Mouse (Mus musculus): ENCODE data around the gene Olfr235. TPM values are rescaled to one million over a fixed set of nuclear protein-coding genes. Genes with fewer than 3 reads are reported as not detected.
"Not testable (repeated sequence)": the region's sequence is repeated elsewhere in the genome, so short reads cannot be mapped to it uniquely, and the experiment has no call there.

The Olfr235 gene
- polyA plus RNA-seq (2016; fragmentation: Nextera tagmentation; extraction: Ambion mirVana) = not detected in 2 replicates

DNA sequence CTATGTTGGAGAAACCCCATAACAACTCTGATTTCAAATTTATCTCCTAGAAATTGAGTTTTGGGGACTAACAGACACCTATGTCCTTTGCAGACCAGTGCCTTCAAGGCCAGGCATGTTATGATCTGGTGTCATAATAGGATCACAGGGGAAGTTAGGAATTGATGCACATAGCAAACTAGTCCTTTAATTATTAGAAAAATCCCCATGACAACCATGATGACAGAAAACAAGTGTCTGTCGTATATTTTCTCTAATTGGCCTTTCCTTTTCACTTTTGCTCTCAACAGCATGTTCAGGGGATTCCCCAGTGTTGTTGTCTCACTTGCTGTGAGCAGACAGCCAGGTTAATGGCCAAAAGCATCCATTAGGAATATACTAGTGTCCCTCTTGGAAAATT, at the start of gene Olfr235:
Olfr235 (plus strand) TSS at position 301 of the 400 bp plus-strand sequence.
- Histone ChIP-seq H3K4me3 (no peak within 1 kb of the TSS), H3K9me3 (no peaks in the 10 kb centered on the region), H3K36me3 (replicated peaks) (no peaks in the 10 kb centered on the region), H3K27ac (replicated peaks) (no peak within 1 kb of the TSS), H3K27me3 (replicated peaks; ENCODE audit: low read depth, poor library complexity, severe bottlenecking) (no peaks in the 10 kb centered on the region), H3K4me1 (no peaks in the 10 kb centered on the region)
- DNase-seq (ENCODE audit: low spot score) = no peak
- WGBS = 58% methylated on average over 1 of the region's 1 CpGs

DNA sequence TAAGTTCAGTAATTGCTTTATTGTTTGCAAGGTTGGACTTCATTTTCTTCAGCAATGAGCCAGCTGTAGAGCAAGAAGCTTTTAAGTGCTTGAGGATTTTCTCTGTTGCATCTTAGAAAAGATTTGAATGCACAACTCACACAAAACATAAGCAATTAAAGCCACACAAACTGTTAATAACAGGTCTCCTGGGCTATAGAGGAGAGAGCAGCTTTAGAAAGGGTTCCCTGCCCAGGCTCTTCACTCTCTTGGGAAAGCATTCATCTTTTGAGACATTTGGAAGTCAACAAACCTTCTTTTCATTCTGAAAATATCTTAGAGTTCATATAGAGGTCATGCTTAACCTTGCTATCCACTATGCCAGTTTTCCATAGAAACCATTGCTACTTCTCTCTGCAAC, 28.3 kb upstream of the Olfr235 start, which contains the start of gene Olfr1432:
Olfr1432 (minus strand) TSS at position 101 of the 400 bp plus-strand sequence.
- H3K4me3 ChIP-seq; DNase-seq (ENCODE audit: low spot score); H3K27me3 ChIP-seq (replicated peaks; ENCODE audit: low read depth, poor library complexity, severe bottlenecking); H3K36me3 ChIP-seq (replicated peaks); H3K27ac ChIP-seq (replicated peaks); H3K9me3 ChIP-seq; H3K4me1 ChIP-seq: not testable (repeated sequence)

DNA sequence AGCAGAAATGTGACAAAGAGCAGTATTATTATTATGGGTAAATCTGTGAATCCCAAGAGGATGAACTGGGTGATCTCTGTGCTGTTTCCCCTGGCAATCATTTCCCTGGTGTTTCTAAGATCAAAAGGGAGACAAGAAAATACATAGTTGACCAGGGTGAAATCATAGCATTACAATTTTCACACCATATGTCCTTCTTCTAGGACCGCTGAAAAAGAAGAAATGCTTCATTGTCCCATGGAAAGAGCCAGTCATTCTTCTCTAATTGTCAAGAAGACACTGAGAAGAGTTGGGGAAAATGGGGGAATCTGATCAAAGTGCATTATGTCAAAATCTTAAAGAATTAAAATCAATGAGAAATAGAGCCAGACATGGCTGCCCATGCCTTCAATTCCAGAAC, 19.3 kb upstream of the Olfr235 start, which contains the start of gene Olfr262:
Olfr262 (minus strand) TSS at position 101 of the 400 bp plus-strand sequence.
- 81% methylated on average over 1 of the region's 1 CpGs for WGBS

DNA sequence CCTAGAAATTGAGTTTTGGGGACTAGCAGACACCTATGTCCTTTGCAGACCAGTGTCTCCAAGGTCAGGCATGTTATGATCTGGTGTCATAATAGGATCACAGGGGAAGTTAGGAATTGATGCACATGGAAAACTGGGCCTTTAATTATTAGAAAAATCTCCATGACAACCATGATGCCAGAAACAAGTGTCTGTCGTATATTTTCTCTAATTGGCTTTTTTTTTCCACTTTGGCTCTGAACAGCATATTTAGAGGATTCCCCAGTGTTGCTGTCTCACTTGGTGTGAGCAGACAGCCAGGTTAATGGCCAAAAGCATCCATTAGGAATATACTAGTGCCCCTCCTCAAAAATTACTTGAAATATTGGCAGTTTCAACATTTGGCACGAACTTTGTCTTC, 18.7 kb downstream of the Olfr235 start, which contains the start of gene Olfr1434:
Olfr1434 (plus strand) TSS at position 301 of the 400 bp plus-strand sequence.
- 76% methylated on average over 2 of the region's 2 CpGs for WGBS

More for the DNA sequence above, 19.3 kb upstream of the Olfr235 start, which contains the start of gene Olfr262:
- no peaks in the 10 kb centered on the region for H3K9me3 ChIP-seq
- H3K27ac ChIP-seq (replicated peaks) = no peak within 1 kb of the TSS
- H3K36me3 ChIP-seq (replicated peaks) = no peaks in the 10 kb centered on the region
- H3K27me3 ChIP-seq (replicated peaks; ENCODE audit: low read depth, poor library complexity, severe bottlenecking) = no peaks in the 10 kb centered on the region
- no peak for DNase-seq (ENCODE audit: low spot score)
- H3K4me1 ChIP-seq = no peaks in the 10 kb centered on the region
- no peak within 1 kb of the TSS for H3K4me3 ChIP-seq

DNA sequence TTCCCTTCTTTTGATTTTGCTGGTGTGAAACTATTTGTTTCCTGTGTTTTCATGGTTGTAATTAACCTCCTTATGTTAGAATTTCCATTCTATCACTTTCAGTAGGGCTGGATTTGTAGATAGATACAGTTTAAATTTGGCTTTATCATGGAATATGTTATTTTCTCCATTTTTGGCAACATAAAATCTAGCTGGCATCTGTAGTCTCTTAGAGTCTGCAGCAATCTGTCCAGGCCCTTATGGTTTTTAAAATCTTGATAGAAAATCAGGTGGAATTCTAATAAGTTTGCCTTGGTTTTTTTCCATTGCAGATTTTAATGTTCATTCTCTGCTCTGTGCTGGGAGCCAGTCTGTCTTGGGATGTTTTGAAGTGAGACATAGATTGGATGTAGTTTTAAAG, 32.1 kb downstream of the Olfr235 start:
- no peaks in the 10 kb centered on the region for H3K9me3 ChIP-seq
- no peaks in the 10 kb centered on the region for H3K4me1 ChIP-seq
- H3K27ac ChIP-seq (replicated peaks) = no peak overlapping the region
- no peaks in the 10 kb centered on the region for H3K36me3 ChIP-seq (replicated peaks)
- no peak overlapping the region for H3K4me3 ChIP-seq
- DNase-seq (ENCODE audit: low spot score) = no peak
- no peaks in the 10 kb centered on the region for H3K27me3 ChIP-seq (replicated peaks; ENCODE audit: low read depth, poor library complexity, severe bottlenecking)

More for the DNA sequence above, 18.7 kb downstream of the Olfr235 start, which contains the start of gene Olfr1434:
- DNase-seq (ENCODE audit: low spot score) = no peak
- Histone ChIP-seq H3K27ac (replicated peaks) (no peak within 1 kb of the TSS), H3K4me3 (no peak within 1 kb of the TSS), H3K27me3 (replicated peaks; ENCODE audit: low read depth, poor library complexity, severe bottlenecking) (no peaks in the 10 kb centered on the region), H3K4me1 (no peaks in the 10 kb centered on the region), H3K36me3 (replicated peaks) (no peaks in the 10 kb centered on the region), H3K9me3 (no peaks in the 10 kb centered on the region)

DNA sequence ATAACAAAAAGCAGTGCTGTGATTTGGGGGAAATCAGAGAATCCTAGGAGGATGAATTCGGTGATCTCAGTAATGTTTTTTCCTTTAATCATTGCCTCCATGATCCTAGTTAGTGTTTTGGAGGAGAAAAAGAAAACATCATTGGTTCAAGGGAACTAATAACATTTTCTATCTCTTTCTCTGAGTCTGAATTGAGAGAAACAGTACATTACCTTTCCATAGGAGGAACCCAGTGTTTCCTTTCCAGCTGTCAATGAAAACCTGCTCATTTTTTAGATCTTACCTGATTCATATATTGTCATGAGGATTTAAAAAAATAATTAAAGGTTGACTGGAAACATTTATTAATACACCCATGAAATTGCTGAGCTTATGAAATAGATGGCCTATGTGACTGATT, 38.2 kb downstream of the Olfr235 start, which contains the start of gene Olfr1436:
Olfr1436 (minus strand) TSS at position 101 of the 400 bp plus-strand sequence.
- H3K9me3 ChIP-seq = not testable (repeated sequence)
- WGBS = 84% methylated on average over 1 of the region's 1 CpGs

More for the DNA sequence above, 38.2 kb downstream of the Olfr235 start, which contains the start of gene Olfr1436:
- not testable (repeated sequence) for H3K4me1 ChIP-seq; H3K27me3 ChIP-seq (replicated peaks; ENCODE audit: low read depth, poor library complexity, severe bottlenecking); DNase-seq (ENCODE audit: low spot score); H3K4me3 ChIP-seq; H3K36me3 ChIP-seq (replicated peaks); H3K27ac ChIP-seq (replicated peaks)

Other genes starting within 250 kb of the Olfr235 start
- 0.04 and 0.09 TPM in 2 replicates for gene Olfr1423, start 219.7 kb upstream of the Olfr235 start, polyA plus RNA-seq (2016; fragmentation: Nextera tagmentation; extraction: Ambion mirVana)
- gene Olfr1424, start 198.3 kb upstream of the Olfr235 start, polyA plus RNA-seq (2016; fragmentation: Nextera tagmentation; extraction: Ambion mirVana) = not detected in 2 replicates
- not detected in 2 replicates for gene Olfr1425, start 183.3 kb upstream of the Olfr235 start, polyA plus RNA-seq (2016; fragmentation: Nextera tagmentation; extraction: Ambion mirVana)
- not detected in 2 replicates for gene Olfr1426, start 169.0 kb upstream of the Olfr235 start, polyA plus RNA-seq (2016; fragmentation: Nextera tagmentation; extraction: Ambion mirVana)
- gene Olfr1427, start 157.7 kb upstream of the Olfr235 start, polyA plus RNA-seq (2016; fragmentation: Nextera tagmentation; extraction: Ambion mirVana) = not detected in 2 replicates
- gene Olfr1428, start 145.1 kb upstream of the Olfr235 start, polyA plus RNA-seq (2016; fragmentation: Nextera tagmentation; extraction: Ambion mirVana) = not detected in 2 replicates
- gene Olfr76, start 137.8 kb upstream of the Olfr235 start, polyA plus RNA-seq (2016; fragmentation: Nextera tagmentation; extraction: Ambion mirVana) = not detected in 2 replicates
- gene Olfr1555-ps1, start 90.9 kb upstream of the Olfr235 start, polyA plus RNA-seq (2016; fragmentation: Nextera tagmentation; extraction: Ambion mirVana) = not detected in 2 replicates
- gene Olfr1431, start 60.4 kb upstream of the Olfr235 start, polyA plus RNA-seq (2016; fragmentation: Nextera tagmentation; extraction: Ambion mirVana) = not detected in 2 replicates
- not detected in 2 replicates for gene Olfr1432, start 28.4 kb upstream of the Olfr235 start, polyA plus RNA-seq (2016; fragmentation: Nextera tagmentation; extraction: Ambion mirVana)
- not detected in 2 replicates for gene Olfr262, start 19.4 kb upstream of the Olfr235 start, polyA plus RNA-seq (2016; fragmentation: Nextera tagmentation; extraction: Ambion mirVana)
- gene Olfr1434, start 18.8 kb downstream of the Olfr235 start, polyA plus RNA-seq (2016; fragmentation: Nextera tagmentation; extraction: Ambion mirVana) = not detected in 2 replicates
- gene Olfr1436, start 38.1 kb downstream of the Olfr235 start, polyA plus RNA-seq (2016; fragmentation: Nextera tagmentation; extraction: Ambion mirVana) = not detected in 2 replicates
- gene Olfr1437, start 64.1 kb downstream of the Olfr235 start, polyA plus RNA-seq (2016; fragmentation: Nextera tagmentation; extraction: Ambion mirVana) = not detected in 2 replicates
- gene Olfr1438-ps1, start 74.9 kb downstream of the Olfr235 start, polyA plus RNA-seq (2016; fragmentation: Nextera tagmentation; extraction: Ambion mirVana) = not detected in 2 replicates
- gene Olfr1440, start 126.2 kb downstream of the Olfr235 start, polyA plus RNA-seq (2016; fragmentation: Nextera tagmentation; extraction: Ambion mirVana) = not detected in 2 replicates
- not detected in 2 replicates for gene Olfr1441, start 156.4 kb downstream of the Olfr235 start, polyA plus RNA-seq (2016; fragmentation: Nextera tagmentation; extraction: Ambion mirVana)
- not detected in 2 replicates for gene Pfpl, start 166.9 kb downstream of the Olfr235 start, polyA plus RNA-seq (2016; fragmentation: Nextera tagmentation; extraction: Ambion mirVana)
- gene Mpeg1, start 199.7 kb downstream of the Olfr235 start, polyA plus RNA-seq (2016; fragmentation: Nextera tagmentation; extraction: Ambion mirVana) = 0.08 and 0.17 TPM in 2 replicates
- gene Dtx4, start 240.4 kb downstream of the Olfr235 start, polyA plus RNA-seq (2016; fragmentation: Nextera tagmentation; extraction: Ambion mirVana) = 12.1 and 19.8 TPM in 2 replicates